Mouse (Mus musculus) bone marrow macrophage, adult 2 months (primary cell): ENCODE results near the gene Cemip2. TPM values are rescaled to one million over a fixed set of nuclear protein-coding genes. Genes with fewer than 3 reads are reported as not detected.

Experiments used
- H3K27ac ChIP-seq: 2 replicates; pipeline ENCODE4 v1.5.1; 2012; ENCODE audit warnings: low read depth, low read length; ENCODE audit not compliant: insufficient read depth
- H3K4me1 ChIP-seq: 2 replicates; pipeline ENCODE4 v1.6.1; 2012; ENCODE audit warnings: low read length; ENCODE audit not compliant: control insufficient read depth, insufficient read depth
- H3K4me3 ChIP-seq: 2 replicates; pipeline ENCODE4 v1.5.1; 2012; ENCODE audit warnings: mild to moderate bottlenecking, low read length, moderate library complexity; ENCODE audit not compliant: insufficient read depth
- CTCF ChIP-seq: IDR thresholded peaks from 2 replicates; pipeline ENCODE4 v1.5.1; 2012; ENCODE audit warnings: low read depth, mild to moderate bottlenecking, low read length, moderate library complexity
- POLR2A ChIP-seq: IDR thresholded peaks from 2 replicates; pipeline ENCODE4 v1.6.1; 2012; ENCODE audit warnings: mild to moderate bottlenecking, low read depth, low read length, borderline replicate concordance
- polyA plus RNA-seq: library from polyadenylated mRNA; stranded (reverse); fragments of >200 nt; gene quantifications from 2 replicates; pipeline ENCODE4 v1.2.4, GENCODE M21; 2012; ENCODE audit not compliant: missing spikeins, insufficient read depth, insufficient read length

Gene Cemip2
- polyA plus RNA-seq, 1 experiment: 5.5 TPM

GRCm38 (mm10) chr19:21805305-21805704 lies 27.2 kb downstream of the Cemip2 start:
- TF ChIP-seq CTCF (no peak), POLR2A (no peak)
- no peak overlapping the region for H3K4me3 ChIP-seq
- peaks cover 3% of the 10 kb centered on the region; the same call in 1 of the 2 replicates for H3K4me1 ChIP-seq
- no peak overlapping the region for H3K27ac ChIP-seq

- H3K4me3 ChIP-seq: no peak overlapping the region
- no peak overlapping the region for H3K27ac ChIP-seq
- peaks cover 3% of the 10 kb centered on the region; the same call in 1 of the 2 replicates for H3K4me1 ChIP-seq
- TF ChIP-seq POLR2A: no peak
- TF ChIP-seq CTCF: no peak
These were observed 32.0 kb downstream of the Cemip2 start for GRCm38 (mm10) chr19:21810135-21810534.

GRCm38 (mm10) chr19:21813560-21813959 lies 35.4 kb downstream of the Cemip2 start:
- no peak overlapping the region for H3K27ac ChIP-seq
- TF ChIP-seq POLR2A (no peak), CTCF (no peak)
- no peak overlapping the region for H3K4me3 ChIP-seq
- H3K4me1 ChIP-seq: peaks cover 8% of the 10 kb centered on the region

- TF ChIP-seq POLR2A: no peak
- no peak for TF ChIP-seq CTCF
- Histone ChIP-seq H3K4me1 (peaks cover 12% of the 10 kb centered on the region), H3K4me3 (no peak overlapping the region), H3K27ac (no peak overlapping the region)
These were observed 36.4 kb downstream of the Cemip2 start for GRCm38 (mm10) chr19:21814433-21815020.

- Histone ChIP-seq H3K4me3 (no peak overlapping the region), H3K4me1 (peaks cover 24% of the 10 kb centered on the region), H3K27ac (no peak overlapping the region)
- TF ChIP-seq POLR2A: no peak
- no peak for TF ChIP-seq CTCF
These were observed 38.1 kb downstream of the Cemip2 start for GRCm38 (mm10) chr19:21816260-21816659.

- no peak for TF ChIP-seq POLR2A
- TF ChIP-seq CTCF: no peak
- H3K4me3 ChIP-seq: no peak overlapping the region
- peaks cover 24% of the 10 kb centered on the region for H3K4me1 ChIP-seq
- 0 out of 2 replicates have a peak overlapping the region, but pooled peaks have one; percentile 15 for H3K27ac ChIP-seq
These were observed 40.0 kb downstream of the Cemip2 start for GRCm38 (mm10) chr19:21818021-21818725.

- Histone ChIP-seq H3K4me3 (no peak overlapping the region), H3K4me1 (peaks cover 24% of the 10 kb centered on the region), H3K27ac (no peak overlapping the region)
- TF ChIP-seq POLR2A: no peak
- no peak for TF ChIP-seq CTCF
These were observed 41.4 kb downstream of the Cemip2 start for GRCm38 (mm10) chr19:21819585-21819984.

GRCm38 (mm10) chr19:21820126-21820525 lies 42.0 kb downstream of the Cemip2 start:
- Histone ChIP-seq H3K4me3 (no peak overlapping the region), H3K27ac (peak overlapping the region; percentile 6; the same call in 1 of the 2 replicates), H3K4me1 (peaks cover 24% of the 10 kb centered on the region)
- TF ChIP-seq POLR2A: no peak
- TF ChIP-seq CTCF: no peak

GRCm38 (mm10) chr19:21821877-21822276 lies 43.7 kb downstream of the Cemip2 start:
- H3K4me1 ChIP-seq: peaks cover 29% of the 10 kb centered on the region
- H3K4me3 ChIP-seq: no peak overlapping the region
- no peak for TF ChIP-seq CTCF
- TF ChIP-seq POLR2A: no peak
- no peak overlapping the region for H3K27ac ChIP-seq

GRCm38 (mm10) chr19:21824146-21824545 lies 46.0 kb downstream of the Cemip2 start:
- H3K4me3 ChIP-seq: no peak overlapping the region
- TF ChIP-seq POLR2A (no peak), CTCF (no peak)
- no peak overlapping the region for H3K27ac ChIP-seq
- peaks cover 20% of the 10 kb centered on the region for H3K4me1 ChIP-seq
